Mouse (Mus musculus) midbrain, embryonic 15.5 days (tissue): ENCODE measurements around the gene Elmo3. TPM values are rescaled to one million over a fixed set of nuclear protein-coding genes. Genes with fewer than 3 reads are reported as not detected.
A peak's percentile ranks its signal among the peaks of the same experiment; 100 is the strongest.
"Not testable (repeated sequence)": the region's sequence is repeated elsewhere in the genome, so short reads cannot be mapped to it uniquely, and the experiment has no call there.

Experiments
- ATAC-seq: fragments of 200-750 bp; cut with Nextera tagmentation; replicated peaks from 2 replicates; pipeline ENCODE4 v1.8.0; 2017; ENCODE audit warnings: moderate TSS enrichment
- H3K27ac ChIP-seq: fragments of 300-500 bp; sonication (generic); 2 replicates; pipeline ENCODE4 v1.5.1; 2015; ENCODE audit warnings: mild to moderate bottlenecking, inconsistent platforms
- H3K27me3 ChIP-seq: fragments of 300-500 bp; sonication (generic); replicated peaks from 2 replicates; pipeline ENCODE4 v1.6.1; 2015; ENCODE audit warnings: inconsistent platforms
- H3K36me3 ChIP-seq: fragments of 300-500 bp; sonication (generic); replicated peaks from 2 replicates; pipeline ENCODE4 v1.6.1; 2015; ENCODE audit warnings: inconsistent platforms
- H3K4me1 ChIP-seq: fragments of 300-500 bp; sonication (generic); 2 replicates; pipeline ENCODE4 v1.6.1; 2015; ENCODE audit warnings: inconsistent platforms
- H3K4me2 ChIP-seq: fragments of 300-500 bp; sonication (generic); 2 replicates; pipeline ENCODE4 v1.6.1; 2015; ENCODE audit warnings: inconsistent platforms, mild to moderate bottlenecking, moderate library complexity
- H3K4me3 ChIP-seq: fragments of 300-500 bp; sonication (generic); 2 replicates; pipeline ENCODE4 v1.5.1; 2015; ENCODE audit warnings: mild to moderate bottlenecking, inconsistent platforms
- H3K9ac ChIP-seq: fragments of 300-500 bp; sonication (generic); 2 replicates; pipeline ENCODE4 v1.6.1; 2015; ENCODE audit warnings: mild to moderate bottlenecking, inconsistent platforms
- H3K9me3 ChIP-seq: fragments of 300-500 bp; sonication (generic); 2 replicates; pipeline ENCODE4 v1.6.1; 2016; ENCODE audit warnings: inconsistent platforms
- WGBS: fragments of 180-500 bp; shearing (Covaris S2); methylation state at CpG from one replicate; pipeline ENCODE4 v1.1.7; 2015; ENCODE audit warnings: mixed read lengths; 5-methylcytosine and 5-hydroxymethylcytosine counted together
- polyA plus RNA-seq: library from polyadenylated mRNA; unstranded; fragments of >200 nt; fragmentation: Nextera tagmentation; extraction: Ambion mirVana; gene quantifications from 2 replicates; pipeline ENCODE4 v1.2.1, GENCODE M21; 2015

Gene Elmo3
- polyA plus RNA-seq, 1 experiment from 2014 or later: 1.3 TPM

- Histone ChIP-seq H3K36me3 (peaks cover 24% of the 10 kb centered on the region), H3K4me2 (no peak overlapping the region), H3K27me3 (peaks cover 24% of the 10 kb centered on the region), H3K9ac (no peak overlapping the region), H3K4me3 (no peak overlapping the region), H3K4me1 (peaks cover 31% of the 10 kb centered on the region), H3K9me3 (no peaks in the 10 kb centered on the region), H3K27ac (no peak overlapping the region)
- ATAC-seq: no peak
- 87% methylated on average over 12 of the region's 12 CpGs for WGBS
Measured at GRCm38 (mm10) chr8:105281821-105282220, 23.6 kb upstream of the Elmo3 start.

- H3K4me3 ChIP-seq: no peak overlapping the region
Measured at GRCm38 (mm10) chr8:105282239-105282638, 23.2 kb upstream of the Elmo3 start.

GRCm38 (mm10) chr8:105283074-105283473, 22.3 kb upstream of the Elmo3 start:
- 32% methylated on average over 23 of the region's 23 CpGs for WGBS
- ATAC-seq: no peak

More at GRCm38 (mm10) chr8:105282239-105282638, 23.2 kb upstream of the Elmo3 start:
- 88% methylated on average over 4 of the region's 4 CpGs for WGBS
- ATAC-seq: no peak
- no peak overlapping the region for H3K9ac ChIP-seq
- no peaks in the 10 kb centered on the region for H3K9me3 ChIP-seq
- peaks cover 24% of the 10 kb centered on the region for H3K36me3 ChIP-seq
- no peak overlapping the region for H3K4me2 ChIP-seq
- peaks cover 32% of the 10 kb centered on the region for H3K4me1 ChIP-seq
- peaks cover 20% of the 10 kb centered on the region for H3K27me3 ChIP-seq
- no peak overlapping the region for H3K27ac ChIP-seq

GRCm38 (mm10) chr8:105285514-105285913, 19.9 kb upstream of the Elmo3 start:
- no peak overlapping the region for H3K9ac ChIP-seq
- no peaks in the 10 kb centered on the region for H3K27me3 ChIP-seq
- no peak overlapping the region for H3K27ac ChIP-seq
- peaks cover 45% of the 10 kb centered on the region for H3K4me1 ChIP-seq
- WGBS: 46% methylated on average over 12 of the region's 12 CpGs
- H3K9me3 ChIP-seq: no peaks in the 10 kb centered on the region
- ATAC-seq: no peak
- H3K36me3 ChIP-seq: peaks cover 20% of the 10 kb centered on the region
- H3K4me3 ChIP-seq: no peak overlapping the region
- 0 out of 2 replicates have a peak overlapping the region, but pooled peaks have one; percentile 70 for H3K4me2 ChIP-seq

More at GRCm38 (mm10) chr8:105283074-105283473, 22.3 kb upstream of the Elmo3 start:
- peaks cover 24% of the 10 kb centered on the region for H3K36me3 ChIP-seq
- H3K27ac ChIP-seq: no peak overlapping the region
- no peak overlapping the region for H3K4me3 ChIP-seq
- no peaks in the 10 kb centered on the region for H3K9me3 ChIP-seq
- H3K4me2 ChIP-seq: no peak overlapping the region
- peaks cover 41% of the 10 kb centered on the region for H3K4me1 ChIP-seq
- peaks cover 17% of the 10 kb centered on the region for H3K27me3 ChIP-seq
- H3K9ac ChIP-seq: no peak overlapping the region

- Histone ChIP-seq H3K27ac (no peak overlapping the region), H3K9me3 (no peaks in the 10 kb centered on the region), H3K4me2 (peak overlapping the region; percentile 70), H3K27me3 (no peaks in the 10 kb centered on the region), H3K4me1 (peaks cover 51% of the 10 kb centered on the region), H3K9ac (0 out of 2 replicates have a peak overlapping the region, but pooled peaks have one; percentile 17), H3K4me3 (0 out of 2 replicates have a peak overlapping the region, but pooled peaks have one; percentile 62), H3K36me3 (peaks cover 14% of the 10 kb centered on the region)
- 92% methylated on average over 4 of the region's 4 CpGs for WGBS
- no peak for ATAC-seq
Measured at GRCm38 (mm10) chr8:105286907-105287306, 18.5 kb upstream of the Elmo3 start.

GRCm38 (mm10) chr8:105288231-105288630, 17.2 kb upstream of the Elmo3 start:
- Histone ChIP-seq H3K9ac (peak overlapping the region; percentile 68), H3K4me2 (peak overlapping the region; percentile 70), H3K9me3 (no peaks in the 10 kb centered on the region), H3K4me1 (peaks cover 51% of the 10 kb centered on the region), H3K27me3 (no peaks in the 10 kb centered on the region), H3K27ac (peak overlapping the region; percentile 94; the same call in 1 of the 2 replicates), H3K36me3 (peaks cover 5% of the 10 kb centered on the region; the same call in 1 of the 2 replicates), H3K4me3 (peak overlapping the region; percentile 62)
- 82% methylated on average over 5 of the region's 5 CpGs for WGBS
- ATAC-seq: no peak

- Histone ChIP-seq H3K4me3 (peak overlapping the region; percentile 62), H3K9me3 (no peaks in the 10 kb centered on the region), H3K36me3 (no peaks in the 10 kb centered on the region; the same call in 1 of the 2 replicates), H3K27ac (peak overlapping the region; percentile 94), H3K27me3 (no peaks in the 10 kb centered on the region), H3K4me2 (peak overlapping the region; percentile 70), H3K4me1 (peaks cover 51% of the 10 kb centered on the region), H3K9ac (peak overlapping the region; percentile 68)
- ATAC-seq: peak; percentile 92
- under 1% methylated on average over 53 of the region's 53 CpGs for WGBS
Measured at GRCm38 (mm10) chr8:105288958-105289732, 16.3 kb upstream of the Elmo3 start.

GRCm38 (mm10) chr8:105289805-105290460, 15.5 kb upstream of the Elmo3 start, which contains the start of gene 4931428F04Rik:
TSS of gene 4931428F04Rik (minus strand) at chr8:105289864.
- peak within 1 kb of the TSS; percentile 68 for H3K9ac ChIP-seq
- peak within 1 kb of the TSS; percentile 70 for H3K4me2 ChIP-seq
- H3K4me1 ChIP-seq: peaks cover 50% of the 10 kb centered on the region
- ATAC-seq: peak; percentile 35
- H3K27ac ChIP-seq: peak within 1 kb of the TSS; percentile 94
- WGBS: under 1% methylated on average over 43 of the region's 43 CpGs
- no peaks in the 10 kb centered on the region for H3K9me3 ChIP-seq
- H3K27me3 ChIP-seq: no peaks in the 10 kb centered on the region
- peak within 1 kb of the TSS; percentile 62 for H3K4me3 ChIP-seq
- H3K36me3 ChIP-seq: no peaks in the 10 kb centered on the region; the same call in 1 of the 2 replicates

- peak overlapping the region; percentile 94; the same call in 1 of the 2 replicates for H3K27ac ChIP-seq
- H3K27me3 ChIP-seq: no peaks in the 10 kb centered on the region
- no peak for ATAC-seq
- H3K4me1 ChIP-seq: peaks cover 42% of the 10 kb centered on the region
- peak overlapping the region; percentile 70 for H3K4me2 ChIP-seq
- H3K4me3 ChIP-seq: peak overlapping the region; percentile 62
- H3K36me3 ChIP-seq: no peaks in the 10 kb centered on the region
- no peaks in the 10 kb centered on the region for H3K9me3 ChIP-seq
- WGBS: 7% methylated on average over 31 of the region's 31 CpGs
- no peak overlapping the region for H3K9ac ChIP-seq
Measured at GRCm38 (mm10) chr8:105290554-105291314, 14.7 kb upstream of the Elmo3 start.

GRCm38 (mm10) chr8:105291364-105291763, 14.0 kb upstream of the Elmo3 start:
- not testable (repeated sequence) for ATAC-seq, H3K4me2 ChIP-seq, H3K27me3 ChIP-seq, H3K4me3 ChIP-seq, H3K36me3 ChIP-seq, H3K9ac ChIP-seq, H3K9me3 ChIP-seq, H3K27ac ChIP-seq
- 90% methylated on average over 8 of the region's 8 CpGs for WGBS
- peaks cover 36% of the 10 kb centered on the region for H3K4me1 ChIP-seq

- not testable (repeated sequence) for H3K27me3 ChIP-seq, H3K27ac ChIP-seq, ATAC-seq, H3K36me3 ChIP-seq, H3K4me3 ChIP-seq, H3K9me3 ChIP-seq, H3K4me2 ChIP-seq, H3K9ac ChIP-seq
- peaks cover 33% of the 10 kb centered on the region for H3K4me1 ChIP-seq
- 76% methylated on average over 3 of the region's 3 CpGs for WGBS
Measured at GRCm38 (mm10) chr8:105291802-105292201, 13.6 kb upstream of the Elmo3 start.

- 88% methylated on average over 7 of the region's 7 CpGs for WGBS
- H3K9ac ChIP-seq: no peak overlapping the region
- no peaks in the 10 kb centered on the region for H3K36me3 ChIP-seq
- no peak overlapping the region for H3K27ac ChIP-seq
- H3K27me3 ChIP-seq: no peaks in the 10 kb centered on the region
- H3K4me1 ChIP-seq: peaks cover 32% of the 10 kb centered on the region
- H3K9me3 ChIP-seq: no peaks in the 10 kb centered on the region
- ATAC-seq: no peak
- H3K4me2 ChIP-seq: no peak overlapping the region
- no peak overlapping the region for H3K4me3 ChIP-seq
Measured at GRCm38 (mm10) chr8:105292471-105292870, 12.9 kb upstream of the Elmo3 start.
